Mouse (Mus musculus): ENCODE data around the gene Rasgef1b.

DNA sequence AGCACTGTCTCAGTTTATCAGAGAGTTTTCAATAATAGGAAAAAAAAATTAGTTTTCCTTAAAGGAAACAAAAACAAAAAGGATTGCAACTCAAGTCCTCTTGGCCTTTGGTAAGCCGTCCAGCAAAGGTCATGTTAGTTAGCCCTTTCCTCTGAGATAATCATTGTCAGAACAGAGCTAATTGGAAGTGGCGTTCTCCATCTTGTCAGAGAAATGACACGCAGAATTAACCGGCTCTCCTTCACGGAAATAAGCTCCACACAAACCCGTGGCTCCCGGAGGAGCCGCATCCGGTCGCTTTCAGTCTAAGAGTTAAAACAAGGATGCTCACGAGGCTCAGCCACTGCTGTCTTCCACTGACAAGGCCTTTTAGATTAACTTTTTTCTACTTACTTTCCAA, 217.8 kb downstream of the Rasgef1b start:
- TF ChIP-seq ZKSCAN1 (IDR thresholded peaks at IDR 0.05; ENCODE audit: borderline replicate concordance, low read depth, low read length) (no peak), POLR2A (IDR thresholded peaks at IDR 0.05; ENCODE audit: low read depth, low read length) (no peak), MYC (IDR thresholded peaks at IDR 0.05; ENCODE audit: low read depth, low read length) (no peak), ELF1 (IDR thresholded peaks at IDR 0.05; ENCODE audit: low read depth, low read length) (no peak), IRF4 (IDR thresholded peaks at IDR 0.05; ENCODE audit: low read depth, low read length) (no peak), HCFC1 (IDR thresholded peaks at IDR 0.05; ENCODE audit: low read depth, low read length) (no peak)
